Mouse (Mus musculus) limb, embryonic 14.5 days (tissue): ENCODE measurements around the gene Ifi35. TPM values are rescaled to one million over a fixed set of nuclear protein-coding genes. Genes with fewer than 3 reads are reported as not detected.

Experiments
- ATAC-seq: fragments of 200-750 bp; cut with Nextera tagmentation; 2 replicates; pipeline ENCODE4 v1.8.0; 2017; ENCODE audit warnings: low read depth, moderate number of reproducible peaks, moderate TSS enrichment; ENCODE audit not compliant: low FRiP score
- DNase-seq: peaks from one replicate; pipeline ENCODE4 v3.0.0-alpha.2; 2015; ENCODE audit warnings: low spot score
- H3K27ac ChIP-seq: fragments of 300-500 bp; sonication (generic); replicated peaks from 2 replicates; pipeline ENCODE4 v1.5.1; 2014; ENCODE audit warnings: low read depth, mild to moderate bottlenecking, low read length, moderate library complexity, mixed read lengths
- H3K27me3 ChIP-seq: fragments of 300-500 bp; sonication (generic); 2 replicates; pipeline ENCODE4 v1.6.1; 2014; ENCODE audit warnings: low read length, mixed read lengths; ENCODE audit not compliant: control insufficient read depth, insufficient read depth
- H3K36me3 ChIP-seq: fragments of 300-500 bp; sonication (generic); 2 replicates; pipeline ENCODE4 v1.6.1; 2014; ENCODE audit warnings: mild to moderate bottlenecking, low read length, moderate library complexity, mixed read lengths; ENCODE audit not compliant: control insufficient read depth, insufficient read depth
- H3K4me1 ChIP-seq: fragments of 300-500 bp; sonication (generic); 2 replicates; pipeline ENCODE4 v1.6.1; 2014; ENCODE audit warnings: antibody characterized with exemption, low read length, mixed read lengths; ENCODE audit not compliant: control insufficient read depth, insufficient read depth
- H3K4me2 ChIP-seq: fragments of 300-500 bp; sonication (generic); replicated peaks from 2 replicates; pipeline ENCODE4 v1.6.1; 2014; ENCODE audit warnings: low read depth, mild to moderate bottlenecking, low read length, moderate library complexity; ENCODE audit not compliant: severe bottlenecking
- H3K4me3 ChIP-seq: fragments of 300-500 bp; sonication (generic); replicated peaks from 2 replicates; pipeline ENCODE4 v1.5.1; 2014; ENCODE audit warnings: low read length
- H3K9ac ChIP-seq: fragments of 300-500 bp; sonication (generic); 2 replicates; pipeline ENCODE4 v1.6.1; 2014; ENCODE audit warnings: mild to moderate bottlenecking, low read depth, low read length, moderate library complexity; ENCODE audit not compliant: severe bottlenecking
- H3K9me3 ChIP-seq: fragments of 300-500 bp; sonication (generic); 2 replicates; pipeline ENCODE4 v1.6.1; 2016; ENCODE audit warnings: low read length; ENCODE audit not compliant: control insufficient read depth
- POLR2A ChIP-seq: fragments of 200-500 bp; IDR thresholded peaks from 2 replicates; pipeline ENCODE4 v1.8.0; 2012; ENCODE audit warnings: inconsistent platforms, mild to moderate bottlenecking, moderate library complexity, borderline replicate concordance; ENCODE audit not compliant: insufficient read depth, insufficient read length; ENCODE audit errors: extremely low read depth
- WGBS: fragments of 180-500 bp; shearing (Covaris S2); extraction: QIAGEN DNeasy Blood & Tissue Kit; methylation state at CpG from one replicate; pipeline ENCODE4 v1.1.7; 2014; 5-methylcytosine and 5-hydroxymethylcytosine counted together
- polyA plus RNA-seq, 2 experiments: library from polyadenylated mRNA; depleted of rRNA in 1 of 2; stranded (reverse) in 1 of 2; unstranded in 1 of 2; fragments of >200 nt; fragmentation: Nextera tagmentation in 1 of 2; extraction: Ambion mirVana in 1 of 2; gene quantifications; 2 replicates each; pipeline versions ENCODE4 v1.2.1 to v1.2.3; 2012 to 2014

Ifi35 gene
- polyA plus RNA-seq, 2 experiments = 15.2 to 16.7 TPM

DNA sequence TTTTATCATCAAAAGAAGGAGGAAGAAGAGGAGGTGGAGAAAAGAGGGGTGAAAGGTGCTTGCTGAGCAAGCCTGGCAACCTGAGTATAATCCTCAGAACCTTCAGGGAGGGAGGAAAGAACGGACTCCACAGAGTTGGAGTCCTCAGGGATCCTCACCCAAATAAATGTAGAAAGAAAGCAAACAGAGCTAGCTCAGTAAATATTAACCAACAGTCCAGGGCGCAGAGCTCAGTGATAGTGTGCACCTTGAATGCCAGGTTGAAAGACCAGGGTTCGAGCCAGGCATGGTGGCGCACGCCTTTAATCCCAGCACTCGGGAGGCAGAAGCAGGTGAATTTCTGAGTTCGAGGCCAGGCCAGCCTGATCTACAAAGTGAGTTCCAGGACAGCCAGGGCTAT, 7.4 kb downstream of the Ifi35 start:
- WGBS = 93% methylated on average over 7 of the region's 7 CpGs
- ATAC-seq = no peak

DNA sequence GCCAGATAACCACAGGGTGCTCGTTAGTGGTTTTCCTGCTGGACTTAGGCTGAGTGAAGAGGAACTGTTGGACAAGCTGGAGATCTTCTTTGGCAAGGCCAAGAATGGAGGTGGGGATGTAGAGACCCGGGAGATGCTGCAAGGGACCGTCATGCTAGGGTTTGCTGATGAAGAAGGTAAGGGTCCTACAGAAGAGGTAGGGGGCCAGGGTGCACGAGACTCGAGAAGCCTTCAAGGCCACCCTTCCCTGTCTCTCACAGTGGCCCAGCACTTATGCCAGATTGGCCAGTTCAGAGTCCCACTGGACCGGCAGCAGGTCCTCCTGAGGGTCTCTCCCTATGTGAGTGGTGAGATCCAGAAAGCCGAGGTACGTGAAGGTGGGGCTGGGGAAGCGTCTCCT, 9.4 kb downstream of the Ifi35 start:
- H3K4me1 ChIP-seq = no peaks in the 10 kb centered on the region
- H3K4me2 ChIP-seq = no peak overlapping the region
- WGBS = 88% methylated on average over 9 of the region's 9 CpGs
- DNase-seq (no peak), ATAC-seq (no peak)
- H3K9ac ChIP-seq = no peak overlapping the region
- no peak overlapping the region for H3K27ac ChIP-seq
- peaks cover 50% of the 10 kb centered on the region for H3K36me3 ChIP-seq
- no peak for TF ChIP-seq POLR2A
- no peak overlapping the region for H3K4me3 ChIP-seq
- H3K27me3 ChIP-seq = no peaks in the 10 kb centered on the region
- H3K9me3 ChIP-seq = no peaks in the 10 kb centered on the region

More for the DNA sequence above, 7.4 kb downstream of the Ifi35 start:
- Histone ChIP-seq H3K27me3 (no peaks in the 10 kb centered on the region), H3K9ac (no peak overlapping the region), H3K36me3 (peaks cover 31% of the 10 kb centered on the region), H3K27ac (no peak overlapping the region), H3K4me3 (no peak overlapping the region), H3K4me2 (no peak overlapping the region), H3K9me3 (no peaks in the 10 kb centered on the region), H3K4me1 (no peaks in the 10 kb centered on the region)
- DNase-seq = no peak
- TF ChIP-seq POLR2A = no peak

GRCm38 (mm10) chr11:101458217-101458616, 10.0 kb downstream of the Ifi35 start:
- no peak overlapping the region for H3K27ac ChIP-seq
- H3K27me3 ChIP-seq = no peaks in the 10 kb centered on the region
- ATAC-seq (no peak), DNase-seq (no peak)
- TF ChIP-seq POLR2A = no peak
- H3K9ac ChIP-seq = no peak overlapping the region
- H3K4me2 ChIP-seq = no peak overlapping the region
- 84% methylated on average over 12 of the region's 12 CpGs for WGBS
- no peaks in the 10 kb centered on the region for H3K9me3 ChIP-seq
- H3K4me1 ChIP-seq = no peaks in the 10 kb centered on the region
- no peak overlapping the region for H3K4me3 ChIP-seq
- H3K36me3 ChIP-seq = peaks cover 50% of the 10 kb centered on the region

DNA sequence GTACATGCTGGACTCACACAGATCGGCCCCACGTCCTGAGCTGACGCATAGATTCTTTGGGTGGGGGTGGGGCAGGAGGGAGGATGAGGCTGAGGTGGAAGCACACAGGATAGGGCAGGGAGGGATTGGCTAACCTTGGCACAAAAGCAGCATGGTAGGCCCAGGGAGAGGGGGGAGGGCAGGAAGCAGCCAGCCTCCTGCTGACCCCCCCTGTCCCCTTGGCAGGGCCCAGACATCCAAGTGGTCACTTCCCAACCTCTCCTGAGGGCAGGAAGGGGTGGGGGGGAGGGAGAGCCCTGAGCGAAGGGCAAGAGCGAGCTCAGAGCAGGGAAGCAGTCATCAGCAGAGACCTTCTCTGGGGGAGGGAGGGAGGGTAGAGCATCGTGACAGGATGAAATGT, 11.5 kb downstream of the Ifi35 start:
- H3K9ac ChIP-seq = no peak overlapping the region
- H3K27me3 ChIP-seq = no peaks in the 10 kb centered on the region
- H3K4me1 ChIP-seq = peaks cover 13% of the 10 kb centered on the region
- H3K4me3 ChIP-seq = no peak overlapping the region
- no peak overlapping the region for H3K4me2 ChIP-seq
- DNase-seq = no peak
- H3K36me3 ChIP-seq = peaks cover 50% of the 10 kb centered on the region
- 44% methylated on average over 4 of the region's 6 CpGs for WGBS
- no peak overlapping the region for H3K27ac ChIP-seq
- TF ChIP-seq POLR2A = no peak
- H3K9me3 ChIP-seq = no peaks in the 10 kb centered on the region
- ATAC-seq = no peak

DNA sequence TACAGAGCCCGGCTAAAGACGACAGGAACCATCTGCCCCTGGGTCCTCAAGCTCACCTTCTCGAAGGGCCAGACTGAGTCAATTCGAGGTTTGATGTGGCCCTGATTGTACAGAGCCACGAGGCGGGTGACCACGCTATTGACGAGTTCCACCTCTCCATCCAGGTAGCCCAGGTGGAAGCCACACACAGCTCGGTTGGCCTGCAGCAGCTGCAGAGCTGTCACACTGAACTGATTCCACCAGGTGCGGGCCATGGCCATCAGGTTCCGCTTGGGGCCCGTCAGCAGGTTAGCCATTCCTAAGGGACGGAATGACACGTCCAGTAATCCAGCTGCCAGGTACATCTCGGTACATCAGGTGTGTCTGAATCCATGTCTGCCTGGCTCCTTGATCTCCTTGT, 12.1 kb downstream of the Ifi35 start:
- no peak for ATAC-seq
- H3K27ac ChIP-seq = no peak overlapping the region
- H3K4me3 ChIP-seq = no peak overlapping the region
- H3K27me3 ChIP-seq = no peaks in the 10 kb centered on the region
- 86% methylated on average over 15 of the region's 15 CpGs for WGBS
- TF ChIP-seq POLR2A = no peak
- H3K9ac ChIP-seq = no peak overlapping the region
- DNase-seq = no peak
- peaks cover 17% of the 10 kb centered on the region for H3K4me1 ChIP-seq
- no peaks in the 10 kb centered on the region for H3K9me3 ChIP-seq
- no peak overlapping the region for H3K4me2 ChIP-seq
- peaks cover 50% of the 10 kb centered on the region for H3K36me3 ChIP-seq

- WGBS = 85% methylated on average over 14 of the region's 14 CpGs
- no peak for ATAC-seq
- H3K4me3 ChIP-seq = no peak overlapping the region
Observed at GRCm38 (mm10) chr11:101462141-101462540, 13.9 kb downstream of the Ifi35 start.

More at GRCm38 (mm10) chr11:101462141-101462540, 13.9 kb downstream of the Ifi35 start:
- no peak for TF ChIP-seq POLR2A
- H3K27me3 ChIP-seq = no peaks in the 10 kb centered on the region
- no peak for DNase-seq
- peaks cover 17% of the 10 kb centered on the region for H3K4me1 ChIP-seq
- no peak overlapping the region for H3K9ac ChIP-seq
- peaks cover 46% of the 10 kb centered on the region for H3K36me3 ChIP-seq
- H3K9me3 ChIP-seq = no peaks in the 10 kb centered on the region
- H3K4me2 ChIP-seq = no peak overlapping the region
- no peak overlapping the region for H3K27ac ChIP-seq
